Mouse (Mus musculus) intestine, embryonic 14.5 days (tissue): ENCODE results near the gene Stab1. TPM values are rescaled to one million over a fixed set of nuclear protein-coding genes. Genes with fewer than 3 reads are reported as not detected.

Source experiments
- ATAC-seq: fragments of 200-750 bp; cut with Nextera tagmentation; replicated peaks from 2 replicates; pipeline ENCODE4 v1.8.0; 2017; ENCODE audit warnings: low read depth, moderate number of reproducible peaks, moderate TSS enrichment, moderate library complexity; ENCODE audit not compliant: low FRiP score, low TSS enrichment
- DNase-seq: peaks from one replicate; pipeline ENCODE4 v3.0.0-alpha.2; 2018; ENCODE audit warnings: low spot score
- H3K27ac ChIP-seq: fragments of 300-500 bp; sonication (generic); 2 replicates; pipeline ENCODE4 v1.5.1; 2014; ENCODE audit warnings: low read depth, mild to moderate bottlenecking, control low read depth
- H3K27me3 ChIP-seq: fragments of 300-500 bp; sonication (generic); replicated peaks from 2 replicates; pipeline ENCODE4 v1.6.1; 2014; ENCODE audit warnings: low read length, control low read depth; ENCODE audit not compliant: control insufficient read depth, insufficient read depth
- H3K36me3 ChIP-seq: fragments of 300-500 bp; sonication (generic); 2 replicates; pipeline ENCODE4 v1.6.1; 2014; ENCODE audit warnings: low read length, control low read depth; ENCODE audit not compliant: control insufficient read depth, insufficient read depth
- H3K4me1 ChIP-seq: fragments of 300-500 bp; sonication (generic); replicated peaks from 2 replicates; pipeline ENCODE4 v1.6.1; 2014; ENCODE audit warnings: low read length, control low read depth, mixed read lengths; ENCODE audit not compliant: control insufficient read depth, insufficient read depth
- H3K4me2 ChIP-seq: fragments of 300-500 bp; sonication (generic); 2 replicates; pipeline ENCODE4 v1.6.1; 2014; ENCODE audit warnings: low read length
- H3K4me3 ChIP-seq: fragments of 300-500 bp; sonication (generic); 2 replicates; pipeline ENCODE4 v1.5.1; 2014; ENCODE audit warnings: low read depth, low read length, control low read depth, mixed read lengths
- H3K9ac ChIP-seq: fragments of 300-500 bp; sonication (generic); 2 replicates; pipeline ENCODE4 v1.6.1; 2014; ENCODE audit warnings: mild to moderate bottlenecking, low read length
- H3K9me3 ChIP-seq: fragments of 300-500 bp; sonication (generic); 2 replicates; pipeline ENCODE4 v1.6.1; 2016; ENCODE audit warnings: low read length, control low read depth; ENCODE audit not compliant: control insufficient read depth
- WGBS: fragments of 180-500 bp; shearing (Covaris S2); extraction: QIAGEN DNeasy Blood & Tissue Kit; methylation state at CpG from one replicate; pipeline ENCODE4 v1.1.7; 2014; 5-methylcytosine and 5-hydroxymethylcytosine counted together
- polyA plus RNA-seq: library from polyadenylated mRNA; unstranded; fragments of >200 nt; fragmentation: Nextera tagmentation; extraction: Ambion mirVana; gene quantifications from 2 replicates; pipeline ENCODE4 v1.2.1, GENCODE M21; 2014

Stab1 gene
- polyA plus RNA-seq, 1 experiment from 2014 or later = 41.0 TPM

GRCm38 (mm10) chr14:31129326-31130235, 38.9 kb downstream of the Stab1 start:
- H3K36me3 ChIP-seq = peaks cover 5% of the 10 kb centered on the region; the same call in 1 of the 2 replicates
- H3K4me2 ChIP-seq = peak overlapping the region; percentile 67
- no peak for ATAC-seq
- H3K27ac ChIP-seq = peak overlapping the region; percentile 82
- H3K9ac ChIP-seq = peak overlapping the region; percentile 39; the same call in 1 of the 2 replicates
- H3K27me3 ChIP-seq = no peaks in the 10 kb centered on the region
- peak overlapping the region; percentile 89 for H3K4me3 ChIP-seq
- no peaks in the 10 kb centered on the region for H3K9me3 ChIP-seq
- WGBS = 67% methylated on average over 15 of the region's 15 CpGs
- peaks cover 28% of the 10 kb centered on the region for H3K4me1 ChIP-seq
- DNase-seq = no peak

DNA sequence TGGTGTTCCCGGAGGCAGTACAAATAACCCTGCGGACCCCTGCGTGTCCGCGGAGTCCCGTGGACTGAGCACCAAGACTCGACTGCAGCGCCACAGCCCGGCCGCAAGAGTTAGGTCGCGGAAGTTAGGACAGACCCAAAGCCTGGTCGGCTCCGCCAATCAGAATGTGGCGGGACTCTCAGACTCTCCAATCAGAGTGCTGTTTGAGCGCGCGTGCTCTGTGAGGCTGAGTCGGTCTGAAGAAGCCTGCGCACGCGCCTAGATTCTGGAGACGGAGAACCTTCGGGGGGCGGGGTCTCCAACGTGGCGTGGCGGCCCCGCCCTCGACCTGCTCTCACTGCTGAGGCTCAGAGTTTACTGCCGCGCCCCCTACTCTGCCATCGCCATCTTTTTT, 39.6 kb downstream of the Stab1 start, which contains the start of gene Smim4:
Gene Smim4 (minus strand): TSS at position 131 of the 394 bp plus-strand sequence.
- Histone ChIP-seq H3K4me2 (peak within 1 kb of the TSS; percentile 96), H3K9ac (peak within 1 kb of the TSS; percentile 79), H3K27me3 (no peaks in the 10 kb centered on the region), H3K27ac (peak within 1 kb of the TSS; percentile 82), H3K4me1 (peaks cover 28% of the 10 kb centered on the region), H3K36me3 (peaks cover 6% of the 10 kb centered on the region; the same call in 1 of the 2 replicates), H3K9me3 (no peaks in the 10 kb centered on the region), H3K4me3 (peak within 1 kb of the TSS; percentile 89)
- WGBS = under 1% methylated on average over 33 of the region's 33 CpGs
- DNase-seq = peak; percentile 96
- ATAC-seq = peak; percentile 93

DNA sequence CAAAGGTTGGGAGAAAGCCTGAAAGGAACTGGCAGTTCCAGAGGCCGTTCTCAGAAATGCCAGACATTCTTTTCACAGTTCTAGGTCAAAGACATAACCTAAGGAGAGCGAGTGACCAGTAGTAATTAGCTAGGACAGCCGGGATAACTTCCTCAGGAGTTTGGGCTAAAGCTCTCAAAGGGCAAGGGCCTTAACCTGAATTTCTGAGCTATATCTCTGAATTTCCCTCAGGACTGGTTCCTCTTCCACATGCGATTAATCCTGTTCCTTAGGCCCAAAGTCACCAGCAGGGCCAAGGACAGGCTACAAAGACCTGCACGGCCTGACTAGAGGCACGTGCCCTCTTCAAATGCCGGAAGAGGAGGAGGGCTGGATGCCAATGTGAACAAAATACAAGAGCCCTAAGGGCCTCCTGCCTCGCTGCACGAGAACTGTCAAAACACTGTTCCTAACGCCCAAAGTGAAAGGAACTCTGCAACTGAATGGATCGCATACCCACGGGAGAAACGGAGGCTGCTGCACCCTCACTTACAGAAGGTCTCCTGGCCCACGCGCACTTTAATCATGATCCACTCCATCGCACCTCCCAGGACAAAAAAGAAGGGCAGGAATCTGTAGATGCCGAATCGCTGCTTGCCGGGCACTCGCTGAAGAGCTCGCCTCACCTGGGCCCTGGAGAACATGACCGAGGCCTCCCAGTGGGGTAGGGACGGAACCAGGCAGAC, 40.2 kb downstream of the Stab1 start:
- Histone ChIP-seq H3K4me2 (peak overlapping the region; percentile 96), H3K4me1 (peaks cover 22% of the 10 kb centered on the region), H3K27ac (peak overlapping the region; percentile 72), H3K27me3 (no peaks in the 10 kb centered on the region), H3K4me3 (peak overlapping the region; percentile 89), H3K36me3 (peaks cover 11% of the 10 kb centered on the region), H3K9ac (peak overlapping the region; percentile 79), H3K9me3 (no peaks in the 10 kb centered on the region)
- WGBS = 2% methylated on average over 23 of the region's 23 CpGs
- DNase-seq = no peak
- peak; percentile 1; the same call in 1 of the 2 replicates for ATAC-seq

DNA sequence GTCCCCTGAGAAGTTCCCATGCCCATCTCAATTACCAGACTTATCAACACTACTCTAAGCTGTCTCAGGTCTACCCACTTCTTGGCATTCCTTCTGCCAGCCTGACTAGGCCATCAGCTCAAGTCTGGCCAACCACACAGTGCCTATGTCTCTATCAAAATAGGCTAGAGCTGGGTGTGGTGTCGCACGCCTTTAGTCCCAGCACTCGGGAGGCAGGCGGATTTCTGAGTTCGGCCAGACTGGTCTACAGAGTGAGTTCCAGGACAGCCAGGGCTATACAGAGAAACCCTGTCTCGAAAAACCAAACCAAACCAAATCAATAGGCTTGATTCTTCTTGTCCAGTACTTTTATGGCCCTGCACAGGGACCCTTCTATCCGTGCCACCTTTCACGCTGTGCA, 41.6 kb downstream of the Stab1 start:
- H3K9me3 ChIP-seq = no peaks in the 10 kb centered on the region
- no peak for DNase-seq

DNA sequence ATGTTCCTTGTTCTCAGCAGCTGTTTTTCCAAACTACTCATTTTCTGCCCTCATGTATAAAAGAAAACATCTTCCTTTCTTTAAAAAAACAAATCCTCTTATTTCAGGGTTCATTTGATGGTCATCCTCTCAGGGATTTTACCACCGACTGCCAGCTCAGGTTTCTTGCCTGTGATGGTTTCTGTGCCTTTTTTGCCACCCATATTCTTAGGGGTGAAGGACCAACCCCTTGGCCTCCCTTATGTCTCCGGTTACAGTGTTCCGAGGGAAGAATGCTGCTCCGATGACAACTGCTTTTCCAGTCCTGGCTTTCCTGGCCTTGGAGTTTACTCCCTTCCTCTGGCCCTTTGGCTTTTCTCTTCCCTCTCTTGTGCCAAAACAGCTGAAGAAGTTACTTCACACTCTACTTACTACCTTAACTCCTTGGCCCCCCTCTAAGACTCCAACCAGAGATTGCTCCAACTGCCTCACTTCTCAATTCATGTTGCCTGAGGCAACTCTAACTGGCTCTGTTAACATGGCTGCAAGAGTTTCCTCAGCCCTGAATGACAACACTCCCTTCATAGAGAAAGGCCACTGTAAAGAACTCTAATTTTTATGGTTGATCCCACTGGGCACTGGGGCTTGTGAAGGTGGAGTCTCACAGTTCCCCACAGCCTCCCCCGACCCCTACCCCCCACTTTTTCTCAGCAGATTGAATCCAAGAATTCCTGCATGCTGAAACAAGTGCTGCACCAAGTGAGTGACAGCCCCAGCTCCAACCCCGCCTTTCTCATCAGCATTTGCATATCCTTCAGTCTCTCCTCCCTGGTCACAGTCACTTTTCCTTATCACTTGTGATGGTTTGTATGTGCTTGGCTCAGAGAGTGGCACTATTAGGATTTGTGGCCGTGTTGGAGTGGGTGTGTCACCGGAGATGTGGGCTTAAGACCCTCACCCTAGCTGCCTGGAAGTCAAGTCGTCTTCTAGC, 43.0 kb downstream of the Stab1 start:
- no peak overlapping the region for H3K4me3 ChIP-seq
- H3K9me3 ChIP-seq = no peaks in the 10 kb centered on the region
- DNase-seq = no peak
- H3K27ac ChIP-seq = no peak overlapping the region
- H3K36me3 ChIP-seq = peaks cover 33% of the 10 kb centered on the region
- H3K4me1 ChIP-seq = peaks cover 6% of the 10 kb centered on the region
- 60% methylated on average over 9 of the region's 9 CpGs for WGBS
- no peaks in the 10 kb centered on the region for H3K27me3 ChIP-seq
- no peak for ATAC-seq
- H3K4me2 ChIP-seq = no peak overlapping the region
- no peak overlapping the region for H3K9ac ChIP-seq

More for the DNA sequence above, 41.6 kb downstream of the Stab1 start:
- H3K36me3 ChIP-seq = peaks cover 22% of the 10 kb centered on the region
- ATAC-seq = no peak
- H3K4me1 ChIP-seq = peaks cover 8% of the 10 kb centered on the region
- no peak overlapping the region for H3K27ac ChIP-seq
- no peaks in the 10 kb centered on the region for H3K27me3 ChIP-seq
- 94% methylated on average over 8 of the region's 8 CpGs for WGBS
- H3K9ac ChIP-seq = no peak overlapping the region
- H3K4me2 ChIP-seq = no peak overlapping the region
- H3K4me3 ChIP-seq = no peak overlapping the region

DNA sequence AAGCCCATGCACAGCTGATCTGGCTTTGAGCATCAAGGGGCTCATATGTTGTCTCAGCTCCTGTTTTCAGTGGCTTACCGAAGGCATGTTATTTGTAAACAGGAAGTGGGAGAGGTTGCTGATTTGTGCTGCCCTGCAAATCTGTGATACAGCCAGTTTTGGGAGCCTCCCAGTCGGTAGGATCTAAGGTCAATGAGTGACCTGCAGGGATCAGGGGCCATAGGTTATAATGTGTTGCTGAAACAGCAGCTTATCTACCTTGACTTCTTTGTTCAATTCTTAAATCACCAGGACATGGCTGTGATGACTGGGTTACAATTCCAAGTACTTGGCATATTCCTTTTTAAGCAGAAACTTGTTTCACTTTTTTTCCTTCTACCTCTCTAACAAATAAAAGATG, 52.9 kb downstream of the Stab1 start:
- 56% methylated on average over 2 of the region's 2 CpGs for WGBS
- Histone ChIP-seq H3K36me3 (peaks cover 92% of the 10 kb centered on the region), H3K4me2 (no peak overlapping the region), H3K27me3 (no peaks in the 10 kb centered on the region), H3K4me3 (no peak overlapping the region), H3K9me3 (no peaks in the 10 kb centered on the region), H3K4me1 (no peaks in the 10 kb centered on the region), H3K9ac (no peak overlapping the region), H3K27ac (no peak overlapping the region)
- no peak for ATAC-seq
- DNase-seq = no peak

GRCm38 (mm10) chr14:31114011-31114410, 54.4 kb downstream of the Stab1 start:
- no peak for DNase-seq
- Histone ChIP-seq H3K36me3 (peaks cover 95% of the 10 kb centered on the region), H3K9me3 (no peaks in the 10 kb centered on the region), H3K27me3 (no peaks in the 10 kb centered on the region), H3K9ac (no peak overlapping the region), H3K4me1 (no peaks in the 10 kb centered on the region), H3K4me2 (no peak overlapping the region), H3K27ac (no peak overlapping the region), H3K4me3 (no peak overlapping the region)
- ATAC-seq = no peak
- 72% methylated on average over 3 of the region's 3 CpGs for WGBS

DNA sequence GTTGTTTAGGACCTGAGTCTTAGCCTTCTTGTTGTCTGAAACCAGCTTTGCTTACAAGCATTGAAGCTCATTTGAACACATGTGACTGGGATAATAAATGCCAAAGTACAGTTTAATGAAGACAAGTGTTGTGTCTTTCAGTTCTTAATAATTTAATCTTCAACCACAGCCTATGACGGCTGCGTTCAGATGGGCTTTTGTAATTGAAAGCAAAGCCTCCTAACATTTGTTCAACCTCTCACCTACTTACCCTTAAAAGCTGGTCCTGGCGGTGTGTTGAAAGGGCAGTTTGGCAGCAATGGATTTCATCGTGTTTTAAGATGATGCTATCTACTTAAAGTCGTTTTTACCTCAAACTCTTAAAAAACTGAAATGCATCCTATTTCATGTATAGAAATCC, 56.3 kb downstream of the Stab1 start:
- H3K36me3 ChIP-seq = peaks cover 97% of the 10 kb centered on the region
- H3K9me3 ChIP-seq = no peaks in the 10 kb centered on the region

More for the DNA sequence above, 56.3 kb downstream of the Stab1 start:
- H3K27ac ChIP-seq = no peak overlapping the region
- no peak overlapping the region for H3K9ac ChIP-seq
- no peaks in the 10 kb centered on the region for H3K4me1 ChIP-seq
- no peaks in the 10 kb centered on the region for H3K27me3 ChIP-seq
- 84% methylated on average over 5 of the region's 5 CpGs for WGBS
- H3K4me2 ChIP-seq = no peak overlapping the region
- DNase-seq (no peak), ATAC-seq (no peak)
- H3K4me3 ChIP-seq = no peak overlapping the region
